Mouse (Mus musculus): ENCODE results near the gene Evi2a. TPM values are rescaled to one million over a fixed set of nuclear protein-coding genes. Genes with fewer than 3 reads are reported as not detected.

Gene Evi2a
- 10 to 100 TPM; 17.3 to 21.2 TPM for total RNA-seq (2021)
- long read RNA-seq, experiment 1, transcript Evi2a-201 (2 exons, 1,463 nt) = major isoform, 19 of 22 reads
- long read RNA-seq, experiment 1, partial matches to known transcripts = 0 of 22 reads
- long read RNA-seq, experiment 1, other reads (novel, unspliced or antisense) = 3 of 22 reads
- long read RNA-seq, experiment 2, transcript Evi2a-201 (2 exons, 1,463 nt) = major isoform, 18 of 26 reads
- long read RNA-seq, experiment 2, partial matches to known transcripts = 0 of 26 reads
- long read RNA-seq, experiment 2, other reads (novel, unspliced or antisense) = 6 of 26 reads

GRCm38 (mm10) chr11:79530333-79530761, at the start of gene Evi2a, which contains the start of gene Evi2:
Gene Evi2a (minus strand): TSS chr11:79530609.
Gene Evi2 (minus strand): TSS chr11:79530589.
- Histone ChIP-seq H3K27ac (peak within 1 kb of the TSS; percentile 87), H3K4me3 (peak within 1 kb of the TSS; percentile 39)
- TF ChIP-seq CTCF (conservative IDR thresholded peaks at IDR 0.05) = no peak
- DNase-seq (ENCODE audit: low spot score in 2 of 2) = peak; percentile 36 to 55

GRCm38 (mm10) chr11:79577741-79578140, 47.3 kb upstream of the Evi2a start:
- DNase-seq (ENCODE audit: low spot score in 2 of 2) = peak; percentile 76 to 87
- no peak overlapping the region for H3K4me3 ChIP-seq
- H3K27ac ChIP-seq = peak overlapping the region; percentile 65
- peak; percentile 93 for TF ChIP-seq CTCF (conservative IDR thresholded peaks at IDR 0.05)

- no peak for TF ChIP-seq CTCF (conservative IDR thresholded peaks at IDR 0.05)
- H3K4me3 ChIP-seq = no peak overlapping the region
- 0 out of 2 replicates have a peak overlapping the region, but pooled peaks have one; percentile 10 for H3K27ac ChIP-seq
- DNase-seq (ENCODE audit: low spot score in 2 of 2) = no peak
Observed at GRCm38 (mm10) chr11:79575383-79576073, 45.1 kb upstream of the Evi2a start.

- no peak for DNase-seq (ENCODE audit: low spot score in 2 of 2)
- H3K4me3 ChIP-seq = no peak overlapping the region
- TF ChIP-seq CTCF (conservative IDR thresholded peaks at IDR 0.05) = no peak
- H3K27ac ChIP-seq = no peak overlapping the region
Observed at GRCm38 (mm10) chr11:79573836-79574235, 43.4 kb upstream of the Evi2a start.

GRCm38 (mm10) chr11:79570319-79570718, 39.9 kb upstream of the Evi2a start:
- Histone ChIP-seq H3K27ac (no peak overlapping the region), H3K4me3 (no peak overlapping the region)
- TF ChIP-seq CTCF (conservative IDR thresholded peaks at IDR 0.05) = no peak
- no peak for DNase-seq (ENCODE audit: low spot score in 2 of 2)

- no peak for TF ChIP-seq CTCF (conservative IDR thresholded peaks at IDR 0.05)
- Histone ChIP-seq H3K27ac (no peak overlapping the region), H3K4me3 (no peak overlapping the region)
- DNase-seq (ENCODE audit: low spot score in 2 of 2) = no peak
Observed at GRCm38 (mm10) chr11:79568197-79568911, 37.9 kb upstream of the Evi2a start.

GRCm38 (mm10) chr11:79566947-79567346, 36.5 kb upstream of the Evi2a start:
- TF ChIP-seq CTCF (conservative IDR thresholded peaks at IDR 0.05) = peak; percentile 33
- Histone ChIP-seq H3K4me3 (no peak overlapping the region), H3K27ac (no peak overlapping the region)
- DNase-seq (ENCODE audit: low spot score in 2 of 2) = no peak

- H3K27ac ChIP-seq = no peak overlapping the region
- no peak for TF ChIP-seq CTCF (conservative IDR thresholded peaks at IDR 0.05)
- H3K4me3 ChIP-seq = no peak overlapping the region
- DNase-seq (ENCODE audit: low spot score in 2 of 2) = no peak
Observed at GRCm38 (mm10) chr11:79563493-79563892, 33.1 kb upstream of the Evi2a start.

GRCm38 (mm10) chr11:79560536-79560935, 30.1 kb upstream of the Evi2a start:
- DNase-seq (ENCODE audit: low spot score in 2 of 2) = no peak
- H3K4me3 ChIP-seq = no peak overlapping the region
- TF ChIP-seq CTCF (conservative IDR thresholded peaks at IDR 0.05) = no peak
- H3K27ac ChIP-seq = no peak overlapping the region

- TF ChIP-seq CTCF (conservative IDR thresholded peaks at IDR 0.05) = no peak
- H3K27ac ChIP-seq = no peak overlapping the region
- no peak overlapping the region for H3K4me3 ChIP-seq
Observed at GRCm38 (mm10) chr11:79552622-79553021, 22.2 kb upstream of the Evi2a start.

GRCm38 (mm10) chr11:79536293-79536692, 5.9 kb upstream of the Evi2a start:
- no peak for TF ChIP-seq CTCF (conservative IDR thresholded peaks at IDR 0.05)
- H3K4me3 ChIP-seq = no peak overlapping the region
- no peak for DNase-seq (ENCODE audit: low spot score in 2 of 2)
- no peak overlapping the region for H3K27ac ChIP-seq

More at GRCm38 (mm10) chr11:79552622-79553021, 22.2 kb upstream of the Evi2a start:
- no peak for DNase-seq (ENCODE audit: low spot score in 2 of 2)

GRCm38 (mm10) chr11:79535554-79535953, 5.1 kb upstream of the Evi2a start:
- Histone ChIP-seq H3K4me3 (no peak overlapping the region), H3K27ac (no peak overlapping the region)
- no peak for TF ChIP-seq CTCF (conservative IDR thresholded peaks at IDR 0.05)
- no peak for DNase-seq (ENCODE audit: low spot score in 2 of 2)

Measured in layer of hippocampus, adult 2 months (tissue).